Mouse (Mus musculus): ENCODE results near the gene Gm20715.

Gm20715 gene

GRCm38 (mm10) chr7:6419894-6420293 lies 9.8 kb downstream of the Gm20715 start:
- no peak for DNase-seq (ENCODE audit: inconsistent age in 2 of 2, low spot score in 1 of 2)

DNA sequence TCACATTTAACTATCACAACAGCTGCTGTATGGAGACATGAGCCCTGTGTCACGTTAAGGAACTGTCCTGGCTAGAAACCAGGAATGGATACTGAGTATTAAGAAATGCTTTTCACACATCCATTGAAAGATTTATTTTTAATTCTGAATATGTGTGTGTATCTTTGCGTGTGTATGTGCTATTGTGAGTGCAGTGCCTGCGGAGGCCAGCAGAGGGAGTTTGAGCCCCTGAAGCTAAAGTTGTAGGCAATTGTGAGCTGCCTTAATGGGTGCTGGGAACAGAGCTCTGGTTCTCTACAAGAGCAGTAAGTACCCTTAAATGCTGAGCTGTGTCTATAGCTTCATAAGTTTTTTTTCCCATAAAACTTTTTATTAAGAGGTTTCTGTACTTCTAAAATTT lies 19.3 kb downstream of the Gm20715 start:
- no peak for DNase-seq (ENCODE audit: inconsistent age in 2 of 2, low spot score in 1 of 2)

DNA sequence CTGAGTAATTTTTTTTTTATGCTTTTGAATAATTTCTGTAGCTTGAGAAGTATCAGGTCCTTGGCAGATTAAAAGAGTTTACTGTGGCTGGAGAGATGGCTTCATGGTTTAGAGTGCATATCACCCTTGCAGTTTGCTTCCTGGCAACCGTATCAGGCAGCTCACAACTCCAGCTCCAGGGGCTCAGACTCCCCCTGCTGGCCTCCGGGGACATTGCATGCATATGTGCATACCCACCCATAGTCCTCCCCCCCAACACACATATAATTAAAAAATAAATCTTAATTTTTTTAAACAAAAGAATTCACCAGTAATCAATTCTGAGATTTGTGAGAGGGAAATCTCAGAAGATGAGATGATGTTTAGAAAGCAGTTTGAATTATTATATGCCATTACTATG lies 20.3 kb downstream of the Gm20715 start:
- DNase-seq (ENCODE audit: inconsistent age in 2 of 2, low spot score in 1 of 2) = peak in 1 of 2 experiments; percentile 56

GRCm38 (mm10) chr7:6438388-6438787 lies 28.3 kb downstream of the Gm20715 start, which contains the start of gene Olfr1344:
TSS of gene Olfr1344 (plus strand) at chr7:6438688.
- no peak for DNase-seq (ENCODE audit: inconsistent age in 2 of 2, low spot score in 1 of 2)

- no peak for DNase-seq (ENCODE audit: inconsistent age in 2 of 2, low spot score in 1 of 2)
These were observed 31.1 kb downstream of the Gm20715 start for GRCm38 (mm10) chr7:6441173-6441572.

GRCm38 (mm10) chr7:6447771-6448170 lies 37.7 kb downstream of the Gm20715 start:
- DNase-seq (ENCODE audit: inconsistent age in 2 of 2, low spot score in 1 of 2) = no peak

DNA sequence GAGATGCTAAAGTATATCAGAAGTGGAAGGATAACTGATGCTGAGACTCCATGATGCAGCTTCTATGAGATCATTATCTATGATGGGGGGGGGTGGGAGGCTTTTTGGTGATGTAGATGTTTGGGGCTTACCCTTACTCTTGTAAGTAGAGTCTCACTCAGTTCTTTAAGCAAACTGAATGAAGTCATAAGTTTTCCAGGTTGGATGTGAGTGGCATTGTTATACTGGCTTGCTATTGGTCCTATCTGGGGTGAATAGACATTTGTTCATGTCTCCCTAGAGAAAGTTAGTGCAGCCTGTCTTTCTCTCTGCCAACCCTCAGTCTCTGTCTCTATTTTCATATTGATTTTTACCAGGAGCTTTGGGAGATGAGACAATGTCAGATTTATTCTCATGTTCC lies 45.8 kb downstream of the Gm20715 start, which contains the start of gene Olfr1336:
Gene Olfr1336, plus strand, starts transcription at position 301 of the 400 bp plus-strand sequence.
- no peak for DNase-seq (ENCODE audit: inconsistent age in 2 of 2, low spot score in 1 of 2)

DNA sequence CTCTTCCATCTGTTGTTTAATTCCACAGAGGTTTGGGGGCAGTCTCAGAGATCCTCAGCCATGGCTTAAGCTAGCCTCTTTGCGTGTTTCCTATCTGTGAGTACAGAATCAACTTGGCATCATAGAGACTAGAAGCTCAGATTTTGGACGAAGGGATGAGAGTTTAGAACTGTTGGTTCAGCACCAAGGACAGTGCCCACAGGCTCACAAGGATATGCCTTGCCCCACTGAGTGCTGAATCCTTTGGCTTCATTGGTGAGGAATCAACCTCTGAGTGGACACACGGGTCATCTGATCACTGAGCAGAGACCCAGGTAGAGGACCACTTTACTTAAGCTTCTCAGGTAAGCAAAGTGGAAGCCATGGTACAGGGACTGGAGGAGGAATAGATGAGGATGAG lies 46.3 kb downstream of the Gm20715 start:
- DNase-seq (ENCODE audit: inconsistent age in 2 of 2, low spot score in 1 of 2) = peak in 1 of 2 experiments; percentile 39

DNA sequence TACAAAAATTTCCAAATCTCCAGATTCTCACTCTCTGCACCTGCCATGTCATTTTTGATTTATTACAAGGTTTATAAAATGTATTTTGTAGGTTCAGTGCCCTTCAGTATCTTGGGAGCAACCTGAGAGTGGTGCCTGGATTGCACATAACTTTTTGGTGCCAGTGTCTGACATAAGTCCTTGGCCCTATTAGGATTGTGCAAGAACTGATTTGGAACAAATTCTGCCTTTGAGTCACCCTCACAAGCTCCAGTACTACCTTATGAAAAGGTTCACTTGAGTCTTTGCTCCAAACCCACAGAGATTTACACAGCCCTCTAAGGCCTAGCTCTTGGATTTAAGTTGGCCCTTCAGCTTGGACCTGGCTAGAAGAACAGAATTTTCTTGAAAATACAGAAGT lies 56.9 kb downstream of the Gm20715 start, which contains the start of gene Olfr1346:
Gene Olfr1346, plus strand, starts transcription at position 151 of the 400 bp plus-strand sequence.
- DNase-seq (ENCODE audit: inconsistent age in 2 of 2, low spot score in 1 of 2) = peak; percentile 17 to 69

- peak; percentile 44 to 45 for DNase-seq (ENCODE audit: inconsistent age in 2 of 2, low spot score in 1 of 2)
These were observed 67.6 kb downstream of the Gm20715 start for GRCm38 (mm10) chr7:6477633-6478032.

DNA sequence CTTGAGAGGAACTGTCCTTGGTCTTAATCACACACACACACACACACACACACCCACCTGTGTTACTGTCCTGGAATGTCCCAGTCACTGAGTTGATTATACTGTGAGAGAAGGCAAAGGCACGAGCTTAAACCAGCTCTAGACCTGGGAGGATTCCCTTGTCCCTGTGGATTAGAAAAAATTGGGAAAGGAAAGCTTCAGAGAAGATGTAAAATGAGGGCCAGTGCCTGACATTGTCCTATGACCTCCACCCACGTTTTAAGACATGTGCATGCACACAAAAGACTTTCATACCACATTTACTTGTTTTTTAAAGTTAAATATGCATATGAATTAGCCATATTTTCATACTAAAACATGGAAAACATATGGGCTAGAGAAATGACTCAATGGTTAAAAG lies 76.8 kb downstream of the Gm20715 start, which contains the start of gene Olfr5:
Gene Olfr5, minus strand, starts transcription at position 101 of the 400 bp plus-strand sequence.
- DNase-seq (ENCODE audit: inconsistent age in 2 of 2, low spot score in 1 of 2) = no peak

Data from adrenal gland, adult (tissue).